Mouse (Mus musculus): ENCODE measurements around the gene Skap2. TPM values are rescaled to one million over a fixed set of nuclear protein-coding genes. Genes with fewer than 3 reads are reported as not detected.

Skap2 gene
- polyA plus RNA-seq, 1 experiment from 2014 or later: 36.9 TPM

- no peak overlapping the region for H3K4me3 ChIP-seq (ENCODE audit: low read depth, low read length)
- no peaks in the 10 kb centered on the region for H3K9me3 ChIP-seq (ENCODE audit: control insufficient read depth, low read length)
- H3K27ac ChIP-seq (ENCODE audit: low read depth): no peak overlapping the region
- no peaks in the 10 kb centered on the region for H3K4me1 ChIP-seq (replicated peaks; ENCODE audit: control insufficient read depth, insufficient read depth, low read length)
- H3K9ac ChIP-seq (ENCODE audit: low read length): no peak overlapping the region
- H3K36me3 ChIP-seq (ENCODE audit: control insufficient read depth, insufficient read depth, low read length): no peaks in the 10 kb centered on the region
- DNase-seq (ENCODE audit: low spot score) (no peak), ATAC-seq (replicated peaks; ENCODE audit: low FRiP score, low TSS enrichment, low read depth) (no peak)
- H3K4me2 ChIP-seq (ENCODE audit: low read length): no peak overlapping the region
- 95% methylated on average over 7 of the region's 7 CpGs for WGBS
- no peaks in the 10 kb centered on the region for H3K27me3 ChIP-seq (replicated peaks; ENCODE audit: control insufficient read depth, insufficient read depth, low read length)
These were observed 15.8 kb upstream of the Skap2 start for GRCm38 (mm10) chr6:52028131-52028530.

DNA sequence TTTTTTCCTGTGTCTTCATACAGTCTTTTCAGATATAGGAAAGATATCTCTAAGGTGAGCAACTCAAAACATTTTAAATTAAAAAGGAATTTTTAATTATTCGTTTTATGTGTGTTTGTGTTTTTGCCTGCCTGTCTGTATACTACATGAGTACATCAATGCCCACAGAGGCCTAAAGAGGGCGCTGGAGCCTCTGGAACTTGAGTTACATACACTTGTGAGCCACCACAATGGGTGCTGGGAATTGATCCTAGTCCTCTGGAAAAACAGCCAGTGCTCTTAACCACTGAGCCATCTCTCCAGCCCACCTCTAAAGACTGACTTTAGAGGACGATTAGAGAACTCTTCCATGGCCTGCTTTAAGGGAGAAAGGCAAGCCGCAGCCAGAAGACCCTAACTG is 14.8 kb upstream of the Skap2 start:
- Histone ChIP-seq H3K27me3 (replicated peaks; ENCODE audit: control insufficient read depth, insufficient read depth, low read length) (no peaks in the 10 kb centered on the region), H3K4me1 (replicated peaks; ENCODE audit: control insufficient read depth, insufficient read depth, low read length) (no peaks in the 10 kb centered on the region), H3K4me2 (ENCODE audit: low read length) (no peak overlapping the region), H3K9me3 (ENCODE audit: control insufficient read depth, low read length) (no peaks in the 10 kb centered on the region), H3K36me3 (ENCODE audit: control insufficient read depth, insufficient read depth, low read length) (no peaks in the 10 kb centered on the region), H3K27ac (ENCODE audit: low read depth) (no peak overlapping the region), H3K9ac (ENCODE audit: low read length) (no peak overlapping the region), H3K4me3 (ENCODE audit: low read depth, low read length) (no peak overlapping the region)
- ATAC-seq (replicated peaks; ENCODE audit: low FRiP score, low TSS enrichment, low read depth) (no peak), DNase-seq (ENCODE audit: low spot score) (no peak)
- 79% methylated on average over 4 of the region's 4 CpGs for WGBS

GRCm38 (mm10) chr6:52026281-52026680 is 13.9 kb upstream of the Skap2 start:
- H3K4me3 ChIP-seq (ENCODE audit: low read depth, low read length): no peak overlapping the region
- DNase-seq (ENCODE audit: low spot score) (no peak), ATAC-seq (replicated peaks; ENCODE audit: low FRiP score, low TSS enrichment, low read depth) (no peak)
- H3K36me3 ChIP-seq (ENCODE audit: control insufficient read depth, insufficient read depth, low read length): no peaks in the 10 kb centered on the region
- no peaks in the 10 kb centered on the region for H3K27me3 ChIP-seq (replicated peaks; ENCODE audit: control insufficient read depth, insufficient read depth, low read length)
- 85% methylated on average over 11 of the region's 11 CpGs for WGBS
- H3K9ac ChIP-seq (ENCODE audit: low read length): no peak overlapping the region
- no peaks in the 10 kb centered on the region for H3K4me1 ChIP-seq (replicated peaks; ENCODE audit: control insufficient read depth, insufficient read depth, low read length)
- H3K4me2 ChIP-seq (ENCODE audit: low read length): no peak overlapping the region
- no peaks in the 10 kb centered on the region for H3K9me3 ChIP-seq (ENCODE audit: control insufficient read depth, low read length)
- no peak overlapping the region for H3K27ac ChIP-seq (ENCODE audit: low read depth)

DNA sequence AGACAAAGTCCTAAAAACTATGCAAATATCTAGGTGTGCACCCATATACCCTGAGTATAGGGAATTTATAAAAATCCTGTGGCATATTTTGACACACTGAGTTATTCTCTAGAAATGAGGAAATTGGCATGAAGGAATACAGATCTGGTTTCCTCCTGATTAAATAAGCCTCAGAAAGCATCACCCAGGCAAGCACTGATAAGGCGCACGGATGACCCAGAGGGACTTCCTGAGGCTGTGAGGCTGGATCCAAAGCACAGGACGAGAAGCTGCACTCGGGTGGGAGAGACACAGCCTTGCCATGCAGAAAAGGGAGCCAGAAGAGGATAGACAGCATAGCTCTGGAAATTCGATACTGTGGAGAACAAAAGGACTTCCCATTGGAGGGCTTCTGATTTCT is 12.4 kb upstream of the Skap2 start:
- Histone ChIP-seq H3K4me3 (ENCODE audit: low read depth, low read length) (no peak overlapping the region), H3K9me3 (ENCODE audit: control insufficient read depth, low read length) (no peaks in the 10 kb centered on the region), H3K4me1 (replicated peaks; ENCODE audit: control insufficient read depth, insufficient read depth, low read length) (no peaks in the 10 kb centered on the region), H3K27me3 (replicated peaks; ENCODE audit: control insufficient read depth, insufficient read depth, low read length) (no peaks in the 10 kb centered on the region), H3K27ac (ENCODE audit: low read depth) (no peak overlapping the region), H3K9ac (ENCODE audit: low read length) (no peak overlapping the region), H3K4me2 (ENCODE audit: low read length) (no peak overlapping the region), H3K36me3 (ENCODE audit: control insufficient read depth, insufficient read depth, low read length) (no peaks in the 10 kb centered on the region)
- 40% methylated on average over 5 of the region's 5 CpGs for WGBS
- DNase-seq (ENCODE audit: low spot score): no peak
- no peak for ATAC-seq (replicated peaks; ENCODE audit: low FRiP score, low TSS enrichment, low read depth)

- WGBS: 41% methylated on average over 4 of the region's 5 CpGs
- no peaks in the 10 kb centered on the region for H3K4me1 ChIP-seq (replicated peaks; ENCODE audit: control insufficient read depth, insufficient read depth, low read length)
These were observed 10.0 kb upstream of the Skap2 start for GRCm38 (mm10) chr6:52022363-52022762.

GRCm38 (mm10) chr6:52020276-52020675 is 7.9 kb upstream of the Skap2 start:
- no peaks in the 10 kb centered on the region for H3K4me1 ChIP-seq (replicated peaks; ENCODE audit: control insufficient read depth, insufficient read depth, low read length)
- no peaks in the 10 kb centered on the region for H3K9me3 ChIP-seq (ENCODE audit: control insufficient read depth, low read length)
- ATAC-seq (replicated peaks; ENCODE audit: low FRiP score, low TSS enrichment, low read depth) (no peak), DNase-seq (ENCODE audit: low spot score) (no peak)
- no peak overlapping the region for H3K4me3 ChIP-seq (ENCODE audit: low read depth, low read length)
- H3K36me3 ChIP-seq (ENCODE audit: control insufficient read depth, insufficient read depth, low read length): no peaks in the 10 kb centered on the region
- no peak overlapping the region for H3K4me2 ChIP-seq (ENCODE audit: low read length)
- 78% methylated on average over 5 of the region's 5 CpGs for WGBS
- H3K27ac ChIP-seq (ENCODE audit: low read depth): no peak overlapping the region
- no peak overlapping the region for H3K9ac ChIP-seq (ENCODE audit: low read length)
- H3K27me3 ChIP-seq (replicated peaks; ENCODE audit: control insufficient read depth, insufficient read depth, low read length): no peaks in the 10 kb centered on the region

More at GRCm38 (mm10) chr6:52022363-52022762, 10.0 kb upstream of the Skap2 start:
- no peaks in the 10 kb centered on the region for H3K27me3 ChIP-seq (replicated peaks; ENCODE audit: control insufficient read depth, insufficient read depth, low read length)
- H3K4me2 ChIP-seq (ENCODE audit: low read length): no peak overlapping the region
- H3K9ac ChIP-seq (ENCODE audit: low read length): no peak overlapping the region
- DNase-seq (ENCODE audit: low spot score) (no peak), ATAC-seq (replicated peaks; ENCODE audit: low FRiP score, low TSS enrichment, low read depth) (no peak)
- H3K36me3 ChIP-seq (ENCODE audit: control insufficient read depth, insufficient read depth, low read length): no peaks in the 10 kb centered on the region
- no peak overlapping the region for H3K27ac ChIP-seq (ENCODE audit: low read depth)
- no peaks in the 10 kb centered on the region for H3K9me3 ChIP-seq (ENCODE audit: control insufficient read depth, low read length)
- H3K4me3 ChIP-seq (ENCODE audit: low read depth, low read length): no peak overlapping the region

DNA sequence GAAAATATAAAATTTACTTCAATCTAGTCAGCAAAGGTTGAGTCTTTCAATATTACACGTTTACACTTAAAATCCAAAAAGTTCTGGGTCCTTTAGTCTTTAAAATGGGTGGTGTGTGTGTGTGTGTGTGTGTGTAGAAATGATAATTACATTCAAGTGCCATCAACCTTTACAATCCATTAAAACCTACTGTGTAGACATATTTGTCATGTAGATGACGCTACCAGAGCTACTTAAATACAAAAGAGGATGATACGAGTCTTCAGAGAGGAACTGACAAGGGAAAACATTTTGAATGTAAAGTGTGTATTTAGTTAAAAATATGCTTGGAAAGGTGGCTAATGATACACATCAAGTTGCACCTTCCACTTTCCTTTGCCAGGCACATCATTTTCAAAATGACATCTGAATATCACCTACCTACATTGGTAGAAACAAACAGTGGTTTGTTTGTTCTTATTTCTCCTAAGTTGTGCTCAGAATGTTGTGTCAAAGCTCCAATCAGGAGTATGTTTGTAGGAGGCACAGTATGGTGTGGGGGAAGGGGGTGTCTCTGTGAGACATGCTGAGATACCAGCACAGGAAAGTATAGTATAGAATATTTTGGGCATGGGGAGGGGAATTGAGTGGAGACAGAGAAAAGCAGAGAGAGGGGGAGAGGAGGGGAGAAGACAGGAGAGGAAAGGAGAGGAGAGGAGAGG is 1.0 kb upstream of the Skap2 start:
- ATAC-seq (replicated peaks; ENCODE audit: low FRiP score, low TSS enrichment, low read depth): no peak
- WGBS: 17% methylated on average over 3 of the region's 3 CpGs
- H3K9me3 ChIP-seq (ENCODE audit: control insufficient read depth, low read length): no peaks in the 10 kb centered on the region
- peak overlapping the region; percentile 72 for H3K4me3 ChIP-seq (ENCODE audit: low read depth, low read length)
- H3K36me3 ChIP-seq (ENCODE audit: control insufficient read depth, insufficient read depth, low read length): no peaks in the 10 kb centered on the region
- H3K4me1 ChIP-seq (replicated peaks; ENCODE audit: control insufficient read depth, insufficient read depth, low read length): peaks cover 3% of the 10 kb centered on the region; the same call in 1 of the 2 replicates
- 0 out of 2 replicates have a peak, but pooled peaks cover 4% of the 10 kb centered on the region for H3K27me3 ChIP-seq (replicated peaks; ENCODE audit: control insufficient read depth, insufficient read depth, low read length)
- peak overlapping the region; percentile 36; the same call in 1 of the 2 replicates for H3K9ac ChIP-seq (ENCODE audit: low read length)
- peak overlapping the region; percentile 87 for H3K4me2 ChIP-seq (ENCODE audit: low read length)
- no peak overlapping the region for H3K27ac ChIP-seq (ENCODE audit: low read depth)
- no peak for DNase-seq (ENCODE audit: low spot score)

GRCm38 (mm10) chr6:52011559-52012408 is 565 bp downstream of the Skap2 start:
- H3K4me1 ChIP-seq (replicated peaks; ENCODE audit: control insufficient read depth, insufficient read depth, low read length): peaks cover 13% of the 10 kb centered on the region
- no peaks in the 10 kb centered on the region for H3K9me3 ChIP-seq (ENCODE audit: control insufficient read depth, low read length)
- WGBS: 6% methylated on average over 26 of the region's 26 CpGs
- H3K36me3 ChIP-seq (ENCODE audit: control insufficient read depth, insufficient read depth, low read length): no peaks in the 10 kb centered on the region
- H3K4me2 ChIP-seq (ENCODE audit: low read length): peak overlapping the region; percentile 87
- H3K9ac ChIP-seq (ENCODE audit: low read length): peak overlapping the region; percentile 37
- DNase-seq (ENCODE audit: low spot score) (no peak), ATAC-seq (replicated peaks; ENCODE audit: low FRiP score, low TSS enrichment, low read depth) (peak; percentile 90)
- 0 out of 2 replicates have a peak, but pooled peaks cover 10% of the 10 kb centered on the region for H3K27me3 ChIP-seq (replicated peaks; ENCODE audit: control insufficient read depth, insufficient read depth, low read length)
- H3K27ac ChIP-seq (ENCODE audit: low read depth): no peak overlapping the region
- H3K4me3 ChIP-seq (ENCODE audit: low read depth, low read length): peak overlapping the region; percentile 72

Data from intestine, embryonic 14.5 days (tissue).